Mouse (Mus musculus): ENCODE data around the gene Rasa4.
"Not testable (repeated sequence)": the region's sequence is repeated elsewhere in the genome, so short reads cannot be mapped to it uniquely, and the experiment has no call there.

Rasa4 gene

DNA sequence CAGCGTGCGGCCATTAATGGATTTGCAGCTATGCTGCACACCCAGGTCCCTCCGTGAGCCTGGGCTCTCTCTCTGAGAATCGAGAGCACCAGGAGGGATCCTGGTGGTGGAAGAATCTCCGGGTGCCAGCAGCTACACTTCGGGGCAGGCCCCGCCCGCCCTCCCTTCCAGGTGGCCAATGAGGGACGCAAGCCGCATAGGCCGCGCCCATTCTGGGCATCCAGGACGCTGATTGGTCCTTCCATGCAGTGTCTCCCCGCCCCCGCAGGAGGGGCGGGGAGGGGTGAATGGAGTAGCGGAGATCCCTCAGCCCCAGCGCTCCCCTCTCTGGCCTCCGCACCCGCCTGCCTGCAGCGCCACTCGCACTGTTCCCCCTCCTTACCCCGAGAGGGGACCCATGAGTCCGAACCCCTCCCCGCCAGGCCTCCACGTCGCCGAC lies at the start of gene Rasa4:
TSS of gene Rasa4 (plus strand) at position 248 of the 439 bp plus-strand sequence.
- DNase-seq (ENCODE audit: low spot score), result peak; percentile 97

DNA sequence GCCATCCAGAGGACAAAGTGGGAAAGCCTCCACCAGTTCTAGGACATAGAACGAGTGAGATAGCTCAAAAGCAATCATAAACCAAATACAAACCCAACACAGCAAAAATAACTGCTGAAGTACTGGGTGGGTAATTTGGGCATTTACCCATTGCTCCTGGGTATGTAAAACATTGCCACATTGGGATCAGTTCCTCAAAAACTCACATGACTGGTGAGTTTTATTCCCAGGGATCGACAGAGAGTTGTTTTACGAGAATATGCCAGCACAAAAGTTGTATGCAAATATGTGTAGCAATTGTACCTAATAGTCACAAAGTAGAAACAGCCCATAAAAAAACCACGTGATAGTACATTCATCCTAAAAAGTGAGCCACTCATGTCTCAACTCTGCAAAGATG lies 48.8 kb upstream of the Rasa4 start:
- no peak for DNase-seq (ENCODE audit: low spot score)

DNA sequence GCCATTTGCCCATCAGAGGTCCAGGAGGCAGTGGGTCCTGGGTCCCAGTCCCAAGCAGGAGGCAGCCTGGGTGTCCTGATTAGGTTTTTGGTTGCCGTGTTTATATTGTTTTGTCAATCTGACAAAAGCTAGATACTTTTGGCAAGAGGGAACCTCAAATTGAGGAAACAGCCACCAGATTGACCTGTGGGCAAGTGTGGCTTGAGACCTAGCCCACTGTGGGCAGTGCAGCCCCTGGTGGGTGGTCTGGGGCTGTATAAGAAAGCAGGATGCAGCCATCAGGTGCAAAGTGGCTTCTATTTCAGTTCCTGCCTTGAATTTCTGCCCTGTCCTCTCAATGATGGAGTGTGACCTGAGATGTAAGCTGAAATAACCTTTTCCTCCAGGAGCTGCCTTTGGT lies 48.4 kb upstream of the Rasa4 start:
- DNase-seq (ENCODE audit: low spot score), result no peak

DNA sequence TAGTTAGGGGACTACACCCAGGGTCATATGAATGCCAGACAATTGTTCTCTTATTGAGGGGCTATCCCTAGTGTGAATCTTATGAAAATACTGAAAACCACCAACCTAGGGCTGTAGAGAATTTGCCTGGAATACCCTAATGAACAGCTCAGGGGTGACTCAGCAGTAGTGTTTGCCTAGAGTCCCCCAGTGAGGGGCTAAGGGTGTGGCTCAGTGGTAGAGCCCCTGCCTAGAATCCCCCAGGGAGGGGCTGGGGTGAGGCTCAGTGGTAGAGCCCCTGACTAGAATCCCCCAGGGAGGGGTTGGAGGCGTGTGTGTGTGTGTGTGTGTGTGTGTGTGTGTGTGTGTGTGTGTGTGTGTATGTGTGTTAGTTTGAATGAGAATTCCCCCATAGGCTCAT lies 47.0 kb upstream of the Rasa4 start:
- DNase-seq (ENCODE audit: low spot score), result no peak

DNA sequence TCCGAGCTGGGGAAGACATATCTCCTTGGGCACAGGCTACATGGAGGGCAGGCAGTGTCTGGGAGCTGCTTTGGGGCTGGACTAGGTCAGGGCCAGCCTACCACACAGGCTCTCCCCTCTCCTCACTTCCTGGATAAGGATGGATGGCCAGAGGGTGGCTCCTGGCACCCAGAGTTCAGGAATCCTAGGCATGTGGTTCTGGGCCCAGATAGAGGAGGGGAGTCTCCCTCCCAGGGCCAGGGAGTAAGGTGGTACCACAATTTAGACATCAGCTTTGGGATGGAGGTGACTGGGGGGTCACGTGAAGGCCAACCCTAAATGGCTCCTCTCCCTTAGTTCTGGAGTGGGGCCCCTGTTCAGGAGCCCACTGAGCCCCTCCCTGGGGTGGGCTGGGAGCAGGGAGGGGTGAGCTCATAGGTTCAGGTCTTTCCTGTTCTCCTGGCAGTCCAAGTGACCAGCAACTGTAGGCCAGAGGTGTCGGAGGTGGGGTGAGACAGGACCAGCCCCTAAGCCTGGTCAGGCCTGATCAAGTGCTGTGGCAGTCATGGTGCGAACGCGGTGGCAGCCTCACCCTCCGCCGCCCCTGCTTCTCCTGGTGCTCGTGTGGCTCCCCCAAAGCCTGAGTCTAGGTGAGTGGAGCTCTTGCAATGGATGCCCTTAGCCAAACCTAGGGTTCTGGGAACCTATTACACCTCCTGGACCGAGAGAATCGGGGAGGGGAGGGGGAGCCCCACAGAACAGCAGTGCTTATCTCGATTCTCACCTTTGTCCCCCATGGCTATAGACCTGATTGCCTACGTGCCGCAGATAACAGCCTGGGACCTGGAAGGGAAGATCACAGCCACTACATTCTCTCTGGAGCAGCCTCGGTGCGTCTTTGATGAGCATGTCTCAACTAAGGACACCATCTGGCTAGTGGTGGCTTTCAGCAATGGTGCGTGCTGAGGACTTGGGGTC lies 45.2 kb upstream of the Rasa4 start, which contains the start of gene Upk3b:
TSS of gene Upk3b (plus strand) at position 239 of the 957 bp plus-strand sequence.
- no peak for DNase-seq (ENCODE audit: low spot score)

DNA sequence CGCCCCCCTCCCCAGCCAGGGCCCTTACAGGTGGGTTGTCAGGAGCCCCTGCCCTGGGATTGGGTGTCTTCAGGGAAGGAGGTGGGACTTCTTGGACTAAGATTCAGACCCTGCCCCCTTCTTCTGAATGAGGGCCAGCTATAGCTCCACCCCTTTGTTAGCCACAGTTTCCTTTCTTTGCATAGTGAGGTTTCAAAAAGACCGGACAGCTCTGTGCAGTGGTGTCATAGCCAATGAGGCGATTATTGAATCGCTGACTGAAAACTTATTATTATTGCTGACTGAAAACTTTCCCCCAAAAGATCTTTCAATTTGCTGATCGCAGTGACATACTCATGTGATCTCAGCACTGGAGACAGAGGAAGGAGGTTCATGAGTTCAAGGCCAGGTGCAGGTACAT lies 43.5 kb upstream of the Rasa4 start:
- DNase-seq (ENCODE audit: low spot score), result no peak

DNA sequence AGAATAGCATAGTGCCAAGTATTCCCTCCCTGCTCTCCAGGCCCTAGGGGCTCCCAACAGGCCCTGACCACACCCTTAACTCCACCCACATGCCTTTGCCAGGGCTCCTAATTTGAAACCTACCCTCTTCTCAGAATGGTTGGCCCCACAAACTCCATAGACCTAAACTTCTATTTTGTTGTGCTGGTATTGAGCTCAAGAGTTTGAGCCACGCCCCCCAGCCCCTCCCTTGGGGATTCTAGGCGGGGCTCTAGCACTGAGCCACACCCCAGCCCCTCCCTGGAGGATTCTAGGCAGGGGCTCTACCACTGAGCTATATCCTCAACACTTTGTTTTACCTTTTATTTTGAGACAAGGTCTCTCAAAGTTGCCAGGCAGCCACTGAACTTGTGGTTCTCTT lies 42.5 kb upstream of the Rasa4 start:
- DNase-seq (ENCODE audit: low spot score), result no peak

DNA sequence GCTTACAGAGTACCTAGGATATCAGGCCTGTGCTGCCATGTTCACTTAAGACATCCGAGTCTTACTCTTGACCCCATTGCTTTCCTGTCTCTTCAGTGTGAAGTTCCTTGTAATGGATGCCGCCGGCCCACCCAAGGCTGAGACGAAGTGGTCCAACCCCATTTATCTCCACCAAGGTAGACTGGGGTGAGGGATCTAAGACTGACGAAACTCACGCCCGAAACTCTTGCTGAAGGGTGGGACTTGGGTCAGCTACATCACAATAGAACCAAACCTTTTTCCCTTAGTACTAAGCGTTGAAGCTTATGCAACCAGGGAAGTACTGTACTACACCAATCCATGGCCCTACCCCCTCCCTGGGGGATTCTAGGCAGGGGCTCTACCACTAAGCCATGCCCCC lies 42.0 kb upstream of the Rasa4 start:
- DNase-seq (ENCODE audit: low spot score), result no peak

DNA sequence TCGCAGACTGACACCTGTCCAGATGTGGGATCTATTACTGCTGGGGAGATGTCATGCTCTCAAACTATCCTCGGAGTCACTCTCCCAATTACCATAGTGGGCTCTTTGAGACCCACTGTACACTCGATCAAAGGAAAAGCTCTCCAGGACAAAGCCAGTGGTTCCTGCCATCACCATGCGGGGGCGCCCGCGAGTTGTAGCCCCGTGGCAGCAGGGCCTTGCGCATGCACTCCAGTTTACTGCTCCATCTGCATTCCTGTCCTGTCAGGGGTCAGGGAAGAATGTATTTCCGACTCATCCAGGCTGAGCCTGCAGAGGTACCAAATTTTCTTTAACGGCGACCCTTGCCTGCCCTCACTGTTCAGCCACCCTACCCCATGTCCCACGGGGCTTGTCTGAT lies 38.9 kb upstream of the Rasa4 start:
- DNase-seq (ENCODE audit: low spot score), result no peak

DNA sequence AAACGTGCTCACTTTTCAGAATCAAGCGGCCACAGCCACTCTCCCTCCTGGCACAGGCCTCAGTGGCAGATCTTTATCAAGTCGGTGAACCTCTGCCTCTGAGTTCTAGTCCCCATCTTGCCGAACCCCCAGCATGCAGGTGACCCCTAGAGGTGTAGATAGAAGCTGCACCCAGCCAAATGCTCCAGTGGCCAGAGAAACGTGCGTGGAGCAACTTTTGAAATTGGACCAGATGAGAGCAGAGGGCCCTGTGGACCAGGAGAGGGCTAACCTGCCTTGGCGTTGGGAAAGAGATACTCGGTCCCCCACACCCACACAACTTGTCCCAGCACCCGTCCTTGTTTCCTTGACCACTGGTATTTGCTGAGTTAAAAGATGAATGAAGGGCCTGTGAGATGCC lies 38.3 kb upstream of the Rasa4 start:
- DNase-seq (ENCODE audit: low spot score), result peak; percentile 56

DNA sequence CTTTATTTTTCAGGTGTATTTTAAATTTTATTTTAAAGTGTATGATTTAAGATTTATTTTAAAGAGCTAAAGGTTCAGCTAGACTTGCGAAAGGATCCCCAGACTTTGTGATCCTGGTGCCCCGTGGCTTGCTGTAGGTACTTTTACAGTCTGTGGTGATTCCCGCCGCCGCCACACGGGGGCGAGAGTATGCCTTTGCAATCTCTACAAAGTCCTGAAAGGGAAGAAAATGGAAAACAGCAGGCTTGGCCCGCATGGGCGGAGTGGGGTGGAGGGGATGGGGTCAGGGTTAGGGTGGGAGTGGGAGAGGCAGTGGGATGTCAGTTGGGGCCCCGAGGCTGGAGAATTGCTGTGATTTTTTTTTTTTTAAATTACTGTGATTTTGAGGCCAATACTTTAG lies 37.7 kb upstream of the Rasa4 start:
- DNase-seq (ENCODE audit: low spot score), result peak; percentile 93

DNA sequence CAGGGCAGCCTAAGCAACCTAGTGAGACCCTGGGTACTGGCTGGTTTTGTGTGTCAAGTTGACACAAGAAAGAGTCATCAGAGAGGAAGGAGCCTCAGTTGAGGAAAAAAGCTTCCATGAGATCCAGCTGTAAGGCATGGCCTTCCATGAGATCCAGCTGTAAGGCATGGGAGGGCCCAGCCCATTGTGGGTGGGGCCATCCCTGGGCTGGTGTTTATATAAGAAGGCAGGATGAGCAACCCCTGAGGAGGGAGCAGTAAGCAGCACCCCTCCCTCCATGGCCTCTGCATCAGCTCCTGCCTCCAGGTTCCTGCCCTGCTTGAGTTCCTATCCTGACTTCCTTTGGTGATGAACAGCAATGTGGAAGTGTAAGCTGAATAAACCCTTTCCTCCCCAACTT lies 35.2 kb upstream of the Rasa4 start:
- not testable (repeated sequence) for DNase-seq (ENCODE audit: low spot score)

DNA sequence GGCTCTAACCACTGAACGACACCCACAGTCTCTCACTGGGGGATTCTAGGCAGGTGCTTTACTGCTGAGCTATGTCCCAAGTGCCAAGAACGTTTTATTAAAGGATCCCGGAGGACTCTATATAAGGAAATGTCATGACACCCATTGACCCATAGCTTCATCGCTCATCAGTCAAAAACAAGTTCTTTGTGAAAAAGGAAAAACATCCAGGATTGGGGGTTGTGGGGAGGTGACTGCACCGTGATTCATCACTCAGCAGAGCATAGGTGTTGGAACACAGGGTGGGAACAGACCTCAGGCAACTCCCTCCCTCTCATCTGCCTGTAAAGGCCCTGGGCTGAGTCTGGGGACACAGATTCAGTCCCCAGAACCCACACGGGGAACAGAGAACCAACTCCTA lies 33.8 kb upstream of the Rasa4 start:
- no peak for DNase-seq (ENCODE audit: low spot score)

DNA sequence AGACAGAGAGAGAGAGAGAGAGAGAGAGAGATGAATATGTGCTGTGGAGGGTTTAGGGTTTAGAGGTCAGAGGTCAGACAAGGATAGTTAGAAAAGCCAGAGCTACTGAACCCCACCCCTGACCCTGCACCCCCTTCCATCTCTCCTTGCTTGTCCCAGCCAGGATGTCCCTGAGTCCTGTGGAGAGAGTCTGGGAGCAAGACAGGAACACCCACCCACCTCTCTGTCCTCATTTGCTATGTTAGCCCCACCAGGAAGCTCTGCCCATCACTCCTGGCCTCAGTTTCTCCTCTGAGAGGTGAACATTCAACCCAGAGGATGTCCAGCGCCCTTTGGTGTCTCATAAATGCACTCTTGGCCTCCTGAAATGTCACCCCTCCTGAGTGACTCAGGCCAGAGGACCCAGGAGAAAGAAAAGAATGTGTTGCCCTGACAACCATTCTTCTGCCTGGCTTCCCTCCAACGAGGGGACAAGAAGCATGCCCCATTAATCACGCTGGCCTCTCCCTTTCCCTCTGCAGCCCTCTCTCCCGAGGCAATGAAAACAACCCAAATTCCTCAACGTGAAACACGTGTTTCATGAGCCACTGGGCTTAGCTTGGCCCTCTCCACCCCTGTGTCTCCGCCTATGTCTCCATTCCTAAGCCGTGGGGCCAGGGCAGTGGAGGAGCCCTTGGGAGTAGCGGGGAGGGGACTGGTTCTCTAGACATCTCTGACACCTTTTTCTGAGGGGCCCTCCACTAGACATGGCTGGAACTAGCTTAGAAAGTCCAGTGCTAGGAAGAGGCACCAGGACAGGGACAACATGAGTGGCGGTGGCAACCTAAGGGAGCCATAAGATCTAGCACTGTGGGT lies 32.3 kb upstream of the Rasa4 start:
- DNase-seq (ENCODE audit: low spot score), result peak; percentile 90

DNA sequence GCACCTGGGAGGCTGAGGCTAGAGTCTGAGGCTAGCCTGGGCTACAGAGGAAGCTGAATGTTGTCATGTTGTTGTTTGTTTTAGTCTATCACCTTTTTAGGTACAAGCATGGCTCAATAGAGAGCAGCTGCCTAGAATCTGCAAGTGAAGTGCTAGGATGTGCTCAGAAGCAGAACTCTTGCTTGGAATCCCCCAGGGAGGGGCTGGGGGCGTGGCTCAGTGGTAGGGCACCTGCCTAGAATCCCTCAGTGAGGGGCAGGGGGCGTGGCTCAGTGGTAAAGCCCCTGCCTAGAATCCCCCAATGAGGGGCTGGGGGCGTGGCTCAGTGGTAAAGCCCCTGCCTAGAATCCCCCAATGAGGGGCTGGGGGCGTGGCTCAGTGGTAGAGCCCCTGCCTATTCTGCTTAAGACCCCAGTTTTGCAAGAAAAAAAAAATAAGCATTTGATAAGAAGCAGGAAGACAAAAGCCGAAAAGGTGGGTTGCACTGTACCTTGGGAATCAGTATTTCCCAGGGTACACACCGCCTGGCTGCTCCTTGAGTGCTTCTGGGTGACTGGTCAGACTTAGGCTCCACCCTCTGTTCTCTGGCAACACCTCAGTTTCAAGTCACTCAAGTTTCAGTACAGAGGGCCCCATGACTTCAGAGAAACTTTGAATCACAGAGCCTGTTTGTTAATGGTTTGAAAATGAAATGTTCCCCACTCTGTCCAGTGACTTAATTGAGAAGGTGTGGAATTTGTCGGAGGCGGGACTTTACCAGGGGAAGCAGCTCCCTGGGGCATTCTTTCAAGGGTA lies 30.7 kb upstream of the Rasa4 start:
- no peak for DNase-seq (ENCODE audit: low spot score)

DNA sequence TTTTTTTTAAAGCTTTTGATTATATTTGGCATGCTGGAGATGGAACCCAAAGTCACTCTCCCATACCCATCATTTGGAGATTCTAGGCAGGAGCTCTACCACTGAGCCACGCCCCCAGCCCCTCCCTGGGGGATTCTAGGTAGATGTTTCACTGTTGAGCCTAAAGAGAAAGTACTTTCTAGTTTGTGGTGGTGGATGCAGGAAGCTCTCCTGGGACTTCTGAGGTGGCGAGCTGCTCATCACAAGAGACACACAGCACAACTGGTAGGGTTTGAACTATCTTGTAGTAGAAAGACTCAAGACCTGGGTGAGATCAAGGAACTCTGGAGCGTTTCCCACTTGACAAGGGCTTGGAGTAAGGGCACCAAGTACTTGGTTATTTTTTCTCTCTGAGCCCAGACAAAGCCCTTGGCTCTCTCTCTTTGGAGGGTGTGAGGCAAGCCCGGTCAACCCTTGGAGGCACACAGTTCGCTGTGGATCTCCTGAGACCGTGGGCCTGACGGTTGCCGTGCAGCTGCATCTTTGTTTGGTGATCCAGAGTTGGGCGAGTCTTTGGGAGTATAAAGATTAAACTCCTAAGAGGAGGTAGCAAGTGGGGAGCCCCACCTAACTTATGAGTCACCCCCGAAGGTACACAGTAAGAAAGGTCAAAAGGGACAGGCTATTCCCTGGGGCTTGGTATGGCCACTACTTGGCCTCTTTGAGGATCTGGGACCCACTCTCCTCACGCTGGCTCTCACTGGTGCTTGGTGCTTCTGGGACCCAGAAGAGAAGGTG lies 29.2 kb upstream of the Rasa4 start, which contains the start of gene Upk3bl:
TSS of gene Upk3bl (plus strand) at position 192 of the 777 bp plus-strand sequence.
- no peak for DNase-seq (ENCODE audit: low spot score)

DNA sequence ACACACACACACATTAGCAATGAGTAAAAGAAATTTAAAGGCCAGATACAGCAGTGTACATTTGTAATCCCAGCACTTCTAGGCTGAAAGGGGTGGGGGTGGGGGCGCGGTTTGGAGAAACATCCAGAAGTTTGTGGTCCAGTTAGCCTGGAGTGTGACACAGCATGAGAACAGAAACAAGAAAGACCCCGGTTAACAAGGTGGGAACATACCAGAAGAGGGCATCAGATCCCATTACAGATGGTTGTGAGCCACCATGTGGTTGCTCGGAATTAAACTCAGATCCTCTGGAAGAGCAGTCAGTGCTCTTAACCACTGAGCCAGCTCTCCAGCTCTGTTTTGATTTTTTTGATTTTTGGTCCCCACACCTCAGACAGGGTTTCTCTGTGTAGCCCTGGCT lies 27.7 kb upstream of the Rasa4 start:
- no peak for DNase-seq (ENCODE audit: low spot score)

DNA sequence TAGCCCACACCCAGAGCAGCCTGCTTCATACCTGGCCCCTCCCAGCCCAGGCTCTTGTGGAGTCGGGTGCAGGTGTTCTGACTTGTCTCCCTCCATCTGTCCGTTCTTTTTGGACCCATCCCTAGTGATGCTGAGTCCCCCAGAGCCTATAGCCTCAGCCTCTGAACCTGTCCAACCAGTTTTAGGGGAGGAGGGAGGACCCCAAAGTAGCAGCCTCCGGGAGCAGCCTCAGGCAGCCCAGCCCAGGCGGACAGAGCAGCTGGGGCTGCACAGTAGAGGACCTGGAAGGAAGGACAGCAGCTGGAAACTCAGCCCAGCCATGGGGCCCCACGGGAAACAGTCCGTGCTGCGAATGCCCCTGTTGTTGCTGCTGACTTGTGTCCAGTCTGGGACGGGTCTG lies 26.6 kb upstream of the Rasa4 start:
- no peak for DNase-seq (ENCODE audit: low spot score)

DNA sequence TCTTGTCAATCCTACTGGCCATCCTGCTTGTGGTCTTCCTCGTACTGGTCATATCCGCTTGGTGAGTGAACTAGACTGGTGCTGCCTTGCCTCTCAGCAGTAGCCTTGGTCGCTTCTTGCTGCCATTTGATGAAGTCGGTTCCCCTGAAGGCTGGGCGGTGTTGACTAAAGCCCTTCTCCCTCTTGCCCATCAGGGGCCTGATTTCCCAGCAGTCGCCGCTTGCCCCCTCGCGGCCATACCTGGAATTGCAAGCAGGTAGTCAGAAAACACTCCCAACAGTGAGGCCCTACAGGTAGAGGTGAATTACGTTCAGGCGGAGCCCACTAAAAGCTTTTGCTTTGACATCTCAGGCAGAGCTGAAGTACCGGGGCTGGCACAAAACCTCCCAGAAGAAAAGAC lies 22.1 kb upstream of the Rasa4 start:
- DNase-seq (ENCODE audit: low spot score), result peak; percentile 90

DNA sequence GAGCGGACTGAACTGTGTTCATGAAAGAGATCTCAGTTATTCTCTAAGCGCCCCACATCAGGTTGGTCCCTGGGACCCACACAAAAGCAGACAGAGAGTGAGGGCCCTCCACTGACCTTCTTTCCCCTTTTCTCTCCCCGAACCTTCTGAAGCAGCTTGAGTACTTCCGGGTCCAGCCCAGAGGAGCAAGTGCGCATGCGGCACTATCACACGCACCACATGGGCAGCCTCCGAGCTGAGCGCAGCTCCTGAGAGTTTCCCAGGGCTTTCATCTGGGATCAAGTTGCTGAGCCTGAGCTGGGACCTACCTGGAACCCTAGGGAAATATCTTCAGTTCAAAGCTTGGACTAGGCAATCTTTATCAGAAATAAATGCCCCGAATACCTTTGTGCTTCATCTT lies 19.8 kb upstream of the Rasa4 start:
- no peak for DNase-seq (ENCODE audit: low spot score)

Data from retina, embryonic 14.5 days (tissue).